Mouse (Mus musculus) lung, adult 2 months (tissue): Measurements from ENCODE around the gene Ssh1. TPM values are rescaled to one million over a fixed set of nuclear protein-coding genes. Genes with fewer than 3 reads are reported as not detected.

Experiments used
- DNase-seq: peaks from one replicate; pipeline ENCODE4 v3.0.0; 2022
- H3K4me1 ChIP-seq: fragments of 200-500 bp; 2 replicates; pipeline ENCODE4 v1.6.1; 2011; ENCODE audit warnings: low read length; ENCODE audit not compliant: control insufficient read depth, insufficient read depth
- H3K4me3 ChIP-seq: fragments of 200-500 bp; replicated peaks from 2 replicates; pipeline ENCODE3; 2011; ENCODE audit warnings: low read depth, mild to moderate bottlenecking, control low read depth, low read length; ENCODE audit errors: extremely low read depth
- CTCF ChIP-seq: fragments of 200-500 bp; IDR thresholded peaks from 2 replicates; pipeline ENCODE4 v1.5.1; 2011; ENCODE audit warnings: mild to moderate bottlenecking, low read length, control low read depth; ENCODE audit not compliant: insufficient read depth
- POLR2A ChIP-seq: fragments of 200-500 bp; IDR thresholded peaks from 2 replicates; pipeline ENCODE4 v1.6.1; 2011; ENCODE audit warnings: low read depth, mild to moderate bottlenecking, control low read depth, low read length, borderline replicate concordance; ENCODE audit errors: extremely low read depth
- WGBS: fragments of 180-500 bp; shearing (Covaris S2); methylation state at CpG from one replicate; pipeline ENCODE4 v1.1.7; 2018; 5-methylcytosine and 5-hydroxymethylcytosine counted together
- polyA plus RNA-seq: library from polyadenylated mRNA; depleted of rRNA; stranded (reverse); fragments of >200 nt; gene quantifications from 2 replicates; pipeline ENCODE4 v1.2.3, GENCODE M21; 2012; rRNA removed

The Ssh1 gene
- polyA plus RNA-seq, 1 experiment, result 27.3 TPM

GRCm38 (mm10) chr5:113888186-113888795 is 105.4 kb downstream of the Ssh1 start:
- TF ChIP-seq POLR2A (no peak), CTCF (no peak)
- WGBS, result 83% methylated on average over 5 of the region's 5 CpGs
- peaks cover 29% of the 10 kb centered on the region for H3K4me1 ChIP-seq
- no peak overlapping the region for H3K4me3 ChIP-seq
- no peak for DNase-seq

- WGBS, result 8% methylated on average over 11 of the region's 11 CpGs
- H3K4me1 ChIP-seq, result peaks cover 35% of the 10 kb centered on the region
- no peak for DNase-seq
- H3K4me3 ChIP-seq, result no peak overlapping the region
- TF ChIP-seq CTCF (no peak), POLR2A (no peak)
These were observed 106.6 kb downstream of the Ssh1 start for GRCm38 (mm10) chr5:113887132-113887531.

Other genes with a start within 250 kb of the Ssh1 start
- 20.2 and 24.2 TPM in 2 replicates for gene Sart3, start 221.4 kb downstream of the Ssh1 start, polyA plus RNA-seq
- 115 and 118 TPM in 2 replicates for gene Iscu, start 221.1 kb downstream of the Ssh1 start, polyA plus RNA-seq
- gene Tmem119, start 193.4 kb downstream of the Ssh1 start, polyA plus RNA-seq, result 59.9 and 72.5 TPM in 2 replicates
- 96.6 and 100 TPM in 2 replicates for gene Selplg, start 161.2 kb downstream of the Ssh1 start, polyA plus RNA-seq
- gene Coro1c, start 85.1 kb downstream of the Ssh1 start, polyA plus RNA-seq, result 86.7 and 104 TPM in 2 replicates
- gene Dao, start 9.8 kb upstream of the Ssh1 start, polyA plus RNA-seq, result 0.05 and 0.17 TPM in 2 replicates
- 17.0 and 19.7 TPM in 2 replicates for gene Usp30, start 71.6 kb upstream of the Ssh1 start, polyA plus RNA-seq
- gene Svop, start 97.7 kb upstream of the Ssh1 start, polyA plus RNA-seq, result not detected in 2 replicates
- 7.7 and 8.6 TPM in 2 replicates for gene Alkbh2, start 134.3 kb upstream of the Ssh1 start, polyA plus RNA-seq
- gene Ung, start 136.5 kb upstream of the Ssh1 start, polyA plus RNA-seq, result 2.2 and 3.0 TPM in 2 replicates
- gene Acacb, start 152.6 kb upstream of the Ssh1 start, polyA plus RNA-seq, result 20.0 and 37.5 TPM in 2 replicates